Mouse (Mus musculus) thymus, adult 2 months (tissue): ENCODE data around the gene Fgfr2. TPM values are rescaled to one million over a fixed set of nuclear protein-coding genes. Genes with fewer than 3 reads are reported as not detected.
A peak's percentile ranks its signal among the peaks of the same experiment; 100 is the strongest.
"Not testable (repeated sequence)": the region's sequence is repeated elsewhere in the genome, so short reads cannot be mapped to it uniquely, and the experiment has no call there.

Experiments used
- DNase-seq: peaks from one replicate; pipeline ENCODE4 v3.0.0; 2021
- H3K27ac ChIP-seq: fragments of 200-500 bp; 2 replicates; pipeline ENCODE4 v1.5.1; 2012; ENCODE audit warnings: low read length, control low read depth; ENCODE audit not compliant: control insufficient read depth, insufficient read depth
- H3K27me3 ChIP-seq: fragments of 200-500 bp; 2 replicates; pipeline ENCODE4 v1.6.1; 2012; ENCODE audit warnings: mild to moderate bottlenecking, low read length, moderate library complexity, mixed read lengths; ENCODE audit not compliant: control insufficient read depth, insufficient read depth
- H3K36me3 ChIP-seq: fragments of 200-500 bp; 2 replicates; pipeline ENCODE4 v1.6.1; 2012; ENCODE audit warnings: mild to moderate bottlenecking, low read length, moderate library complexity; ENCODE audit not compliant: control insufficient read depth, insufficient read depth
- H3K4me1 ChIP-seq: fragments of 200-500 bp; replicated peaks from 2 replicates; pipeline ENCODE4 v1.6.1; 2012; ENCODE audit warnings: low read length; ENCODE audit not compliant: control insufficient read depth, insufficient read depth
- H3K4me3 ChIP-seq: fragments of 200-500 bp; 2 replicates; pipeline ENCODE4 v1.5.1; 2012; ENCODE audit warnings: mild to moderate bottlenecking, low read length, control low read depth, moderate library complexity; ENCODE audit not compliant: control insufficient read depth, insufficient read depth
- CTCF ChIP-seq: fragments of 200-500 bp; IDR thresholded peaks from 2 replicates; pipeline ENCODE4 v1.5.1; 2012; ENCODE audit warnings: mild to moderate bottlenecking, control low read depth, low read length, moderate library complexity, borderline replicate concordance; ENCODE audit not compliant: control insufficient read depth, poor library complexity, insufficient read depth; ENCODE audit errors: extremely low read depth
- POLR2A ChIP-seq: fragments of 200-500 bp; IDR thresholded peaks from 2 replicates; pipeline ENCODE4 v1.6.1; 2012; ENCODE audit warnings: mild to moderate bottlenecking, low read length, control low read depth, moderate library complexity; ENCODE audit not compliant: control insufficient read depth, poor library complexity, insufficient read depth; ENCODE audit errors: extremely low read depth
- WGBS: fragments of 180-500 bp; shearing (Covaris S2); methylation state at CpG from one replicate; pipeline ENCODE4 v1.1.7; 2018; 5-methylcytosine and 5-hydroxymethylcytosine counted together
- polyA plus RNA-seq: library from polyadenylated mRNA; depleted of rRNA; stranded (reverse); fragments of >200 nt; gene quantifications from 2 replicates; pipeline ENCODE4 v1.2.3, GENCODE M21; 2012

Fgfr2 gene
- polyA plus RNA-seq, 1 experiment: 12.1 TPM

DNA sequence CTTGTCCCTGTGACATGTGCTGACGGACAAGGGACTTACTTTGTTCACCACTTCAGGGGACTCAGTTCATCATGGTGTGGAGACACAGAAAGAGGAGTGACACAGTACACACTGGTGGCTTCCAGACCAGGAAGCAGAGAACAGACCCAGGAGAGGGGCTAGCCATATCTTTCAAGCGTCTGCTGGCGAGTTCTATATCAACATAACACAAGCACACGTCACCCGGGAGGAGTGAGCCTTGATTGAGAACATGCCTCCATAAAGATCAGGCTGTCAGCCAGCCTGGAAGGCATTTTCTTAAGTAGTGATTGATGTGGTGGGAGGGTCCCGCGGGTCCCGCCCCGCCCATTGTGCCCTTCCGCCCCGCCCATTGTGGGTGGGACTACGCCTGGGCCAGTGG lies 1993.1 kb downstream of the Fgfr2 start:
- TF ChIP-seq CTCF (no peak), POLR2A (no peak)
- 85% methylated on average over 12 of the region's 12 CpGs for WGBS
- Histone ChIP-seq H3K4me1 (no peaks in the 10 kb centered on the region), H3K36me3 (no peaks in the 10 kb centered on the region), H3K27me3 (no peaks in the 10 kb centered on the region), H3K27ac (no peak overlapping the region), H3K4me3 (no peak overlapping the region)
- no peak for DNase-seq

GRCm38 (mm10) chr7:131122210-131122807 lies 2000.8 kb downstream of the Fgfr2 start:
- H3K4me3 ChIP-seq: no peak overlapping the region
- no peak for TF ChIP-seq POLR2A
- no peak for TF ChIP-seq CTCF
- no peaks in the 10 kb centered on the region for H3K27me3 ChIP-seq
- 92% methylated on average over 2 of the region's 2 CpGs for WGBS
- DNase-seq: no peak
- H3K27ac ChIP-seq: no peak overlapping the region
- H3K36me3 ChIP-seq: no peaks in the 10 kb centered on the region
- H3K4me1 ChIP-seq: no peaks in the 10 kb centered on the region

DNA sequence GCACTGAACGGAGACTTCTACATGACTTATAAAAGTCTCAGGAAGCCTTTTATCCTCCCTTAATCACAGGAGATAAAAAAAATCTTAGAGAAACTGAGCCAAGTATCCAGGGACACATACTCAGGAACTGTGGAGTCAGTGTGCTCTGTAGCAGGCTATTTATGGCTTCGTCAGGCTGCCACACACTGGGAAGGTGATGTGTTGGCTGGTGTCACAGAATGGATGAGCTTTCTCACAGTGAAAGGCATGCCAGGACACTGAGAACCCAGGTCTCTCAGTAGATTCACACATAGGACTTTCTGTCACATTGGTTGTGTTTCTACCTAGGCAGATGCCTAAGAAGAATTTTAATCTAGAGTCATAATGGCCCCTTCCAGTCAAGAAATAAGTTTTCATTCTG lies 2008.7 kb downstream of the Fgfr2 start:
- no peak for DNase-seq
- TF ChIP-seq POLR2A: no peak
- no peak for TF ChIP-seq CTCF
- Histone ChIP-seq H3K27me3 (no peaks in the 10 kb centered on the region), H3K4me3 (no peak overlapping the region), H3K36me3 (no peaks in the 10 kb centered on the region), H3K27ac (no peak overlapping the region), H3K4me1 (no peaks in the 10 kb centered on the region)
- WGBS: 89% methylated on average over 2 of the region's 2 CpGs

- Histone ChIP-seq H3K27me3 (no peaks in the 10 kb centered on the region), H3K27ac (no peak overlapping the region), H3K36me3 (no peaks in the 10 kb centered on the region), H3K4me3 (no peak overlapping the region), H3K4me1 (no peaks in the 10 kb centered on the region)
- no peak for DNase-seq
- WGBS: 74% methylated on average over 6 of the region's 6 CpGs
- TF ChIP-seq POLR2A (no peak), CTCF (no peak)
Observed at GRCm38 (mm10) chr7:131113676-131114075, 2009.5 kb downstream of the Fgfr2 start.

DNA sequence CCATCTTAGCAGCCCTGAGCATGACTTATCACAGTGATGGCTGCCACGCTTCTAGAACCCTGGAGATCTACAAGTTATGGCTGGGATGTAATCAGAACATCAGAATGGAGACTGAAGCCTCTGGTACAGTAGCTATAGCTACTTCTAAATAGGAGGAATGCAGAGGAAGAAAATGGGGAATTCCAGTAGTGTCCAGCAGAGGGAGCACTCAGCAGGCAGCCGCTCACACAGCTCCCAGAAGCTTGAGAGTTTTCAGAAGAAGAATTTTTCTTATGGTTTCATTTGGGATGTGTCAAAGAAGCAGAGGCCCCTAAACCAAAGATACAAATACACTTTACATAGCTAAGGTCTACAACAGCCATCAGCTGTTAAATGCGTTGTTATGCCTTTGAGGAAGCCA lies 2010.7 kb downstream of the Fgfr2 start:
- Histone ChIP-seq H3K27ac (no peak overlapping the region), H3K27me3 (no peaks in the 10 kb centered on the region), H3K36me3 (no peaks in the 10 kb centered on the region), H3K4me1 (no peaks in the 10 kb centered on the region), H3K4me3 (no peak overlapping the region)
- 27% methylated on average over 3 of the region's 3 CpGs for WGBS
- TF ChIP-seq POLR2A: no peak
- DNase-seq: peak; percentile 58

DNA sequence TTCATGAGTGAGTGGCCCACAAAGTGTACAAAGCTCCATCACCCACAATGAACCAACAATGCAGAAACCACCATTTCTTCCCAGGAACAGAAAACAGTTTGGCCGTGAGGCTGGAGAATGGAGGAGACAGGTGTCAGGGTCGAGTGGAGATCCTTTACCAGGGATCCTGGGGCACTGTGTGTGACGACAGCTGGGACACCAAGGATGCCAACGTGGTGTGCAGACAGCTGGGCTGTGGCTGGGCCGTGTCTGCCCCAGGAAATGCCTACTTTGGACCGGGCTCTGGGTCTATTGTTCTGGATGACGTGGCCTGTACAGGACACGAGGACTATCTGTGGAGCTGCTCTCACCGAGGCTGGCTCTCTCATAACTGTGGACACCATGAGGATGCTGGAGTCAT lies 2040.7 kb downstream of the Fgfr2 start:
- not testable (repeated sequence) for H3K27me3 ChIP-seq, H3K27ac ChIP-seq, H3K4me1 ChIP-seq, H3K4me3 ChIP-seq, DNase-seq, H3K36me3 ChIP-seq
- 70% methylated on average over 9 of the region's 9 CpGs for WGBS

GRCm38 (mm10) chr7:131075956-131076355 lies 2047.2 kb downstream of the Fgfr2 start:
- Histone ChIP-seq H3K27me3 (no peaks in the 10 kb centered on the region), H3K4me3 (no peak overlapping the region), H3K27ac (no peak overlapping the region), H3K4me1 (no peaks in the 10 kb centered on the region; the same call in 1 of the 2 replicates), H3K36me3 (no peaks in the 10 kb centered on the region)
- 0% methylated on average over 1 of the region's 1 CpGs for WGBS
- DNase-seq: peak; percentile 70
- TF ChIP-seq CTCF (no peak), POLR2A (no peak)

GRCm38 (mm10) chr7:131074098-131074497 lies 2049.1 kb downstream of the Fgfr2 start:
- DNase-seq: not testable (repeated sequence)
- 59% methylated on average over 6 of the region's 6 CpGs for WGBS

DNA sequence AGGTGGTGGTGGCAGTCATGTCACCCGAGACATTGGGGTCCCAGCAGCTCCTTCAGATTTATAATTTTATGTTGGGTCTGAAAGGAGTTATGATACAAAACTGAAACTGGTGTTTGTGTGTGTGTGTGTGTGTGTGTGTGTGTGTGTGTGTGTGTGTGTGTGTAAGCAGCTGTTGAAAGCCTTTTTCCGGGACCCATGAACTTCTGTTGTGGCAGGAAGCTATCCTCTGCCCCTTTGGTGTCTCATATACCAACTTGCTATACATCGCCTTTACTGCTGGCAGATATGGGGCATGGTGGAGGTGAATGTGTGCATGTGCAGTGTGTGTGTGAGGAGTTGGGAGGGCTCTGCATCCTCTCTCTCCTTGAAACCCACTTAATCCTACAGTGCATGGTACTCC lies 2049.7 kb downstream of the Fgfr2 start:
- 53% methylated on average over 3 of the region's 3 CpGs for WGBS
- DNase-seq: peak; percentile 74
- H3K27ac ChIP-seq, H3K36me3 ChIP-seq, H3K4me3 ChIP-seq, H3K27me3 ChIP-seq, H3K4me1 ChIP-seq: not testable (repeated sequence)

More at GRCm38 (mm10) chr7:131074098-131074497, 2049.1 kb downstream of the Fgfr2 start:
- not testable (repeated sequence) for H3K4me3 ChIP-seq, H3K27me3 ChIP-seq, H3K36me3 ChIP-seq, H3K27ac ChIP-seq, H3K4me1 ChIP-seq

DNA sequence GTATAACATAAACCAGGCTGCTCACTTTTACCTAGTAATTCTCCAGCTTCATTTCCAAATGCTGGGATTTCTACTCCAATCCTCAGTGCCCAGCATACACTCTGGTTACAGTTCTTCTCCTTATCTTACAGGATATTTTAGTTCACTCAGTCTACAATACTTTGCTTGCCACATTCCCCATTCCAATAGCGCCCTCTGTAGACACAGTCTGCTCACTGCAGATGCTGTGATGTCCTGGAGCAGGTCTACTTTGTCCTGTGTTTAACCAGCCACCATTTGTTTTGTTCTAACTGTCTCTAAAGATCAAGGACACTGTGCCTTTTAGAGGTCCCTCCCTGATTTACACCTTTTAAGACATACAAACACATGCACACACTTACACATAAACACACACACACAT lies 2055.0 kb downstream of the Fgfr2 start:
- DNase-seq: peak; percentile 65
- not testable (repeated sequence) for H3K36me3 ChIP-seq, H3K4me1 ChIP-seq, H3K4me3 ChIP-seq, H3K27ac ChIP-seq, H3K27me3 ChIP-seq
- 0% methylated on average over 1 of the region's 1 CpGs for WGBS
